ENCODE assay signal across 26 mouse cellular contexts in genomic region chr2:143715110-143715509, GRCm38 (mm10).
DNase-seq lines count a peak whose midpoint lies in the region; ATAC-seq and TF ChIP-seq lines count a peak whose summit lies in the region.
"Had no signal": no experiment of that assay in that cellular context is flagged by ENCODE, and none has a peak within 500 bp of the region (broad histone marks: within the 10 kb centered on the region; RNA-seq: fewer than 3 reads in every experiment).

No protein-coding gene starts in this region.

- intact Hi-C loops in heart, postnatal 36 days (cut with DNase I): no loop called here
- intact Hi-C loops in gastrocnemius, postnatal 36 days (cut with DNase I): no loop called here

- peaks cover 14% of the 10 kb centered on the region for H3K4me1 ChIP-seq in E14TG2a.4 (replicated peaks; ENCODE audit: low read depth, low read length)
- H3K4me1 ChIP-seq in intestine, embryonic 15.5 days (replicated peaks): no peaks in the 10 kb centered on the region
- H3K4me1 ChIP-seq: embryonic facial prominence, embryonic 12.5 days; embryonic facial prominence, embryonic 15.5 days; heart, embryonic 10.5 days; heart, embryonic 13.5 days; hindbrain, embryonic 12.5 days; hindbrain, embryonic 15.5 days had no signal

- H3K4me2 ChIP-seq in intestine, embryonic 15.5 days (replicated peaks): no peak overlapping the region
- H3K4me2 ChIP-seq: embryonic facial prominence, embryonic 12.5 days; embryonic facial prominence, embryonic 15.5 days; heart, embryonic 13.5 days; hindbrain, embryonic 12.5 days; hindbrain, embryonic 15.5 days had no signal

- H3K4me3 ChIP-seq in E14TG2a.4 (replicated peaks; ENCODE audit: low read length): no peak overlapping the region
- no peak overlapping the region for H3K4me3 ChIP-seq in intestine, embryonic 15.5 days (replicated peaks)
- H3K4me3 ChIP-seq: embryonic facial prominence, embryonic 12.5 days; embryonic facial prominence, embryonic 15.5 days; heart, adult 2 months; heart, embryonic 10.5 days; heart, embryonic 13.5 days; hindbrain, embryonic 12.5 days; hindbrain, embryonic 15.5 days had no signal

- no peak overlapping the region for H3K27ac ChIP-seq in intestine, embryonic 15.5 days
- H3K27ac ChIP-seq: embryonic facial prominence, embryonic 12.5 days; embryonic facial prominence, embryonic 15.5 days; heart, adult 2 months; heart, embryonic 10.5 days; heart, embryonic 13.5 days; hindbrain, embryonic 12.5 days; hindbrain, embryonic 15.5 days had no signal

- no peak overlapping the region for H3K9ac ChIP-seq in intestine, embryonic 15.5 days
- H3K9ac ChIP-seq: embryonic facial prominence, embryonic 12.5 days; embryonic facial prominence, embryonic 15.5 days; forebrain, postnatal 0 days; heart, embryonic 13.5 days; hindbrain, embryonic 12.5 days; hindbrain, embryonic 15.5 days had no signal

- 64% methylated on average over 4 of the region's 4 CpGs for WGBS in intestine, embryonic 15.5 days

- H3K27me3 ChIP-seq in E14TG2a.4 (ENCODE audit: insufficient read depth, low read length): no peaks in the 10 kb centered on the region
- H3K27me3 ChIP-seq in intestine, embryonic 15.5 days (replicated peaks): no peaks in the 10 kb centered on the region
- H3K27me3 ChIP-seq: embryonic facial prominence, embryonic 12.5 days; embryonic facial prominence, embryonic 15.5 days; heart, embryonic 13.5 days; hindbrain, embryonic 12.5 days; hindbrain, embryonic 15.5 days had no signal

- no peaks in the 10 kb centered on the region for H3K36me3 ChIP-seq in E14TG2a.4 (ENCODE audit: insufficient read depth, low read length)
- no peaks in the 10 kb centered on the region for H3K36me3 ChIP-seq in intestine, embryonic 15.5 days
- H3K36me3 ChIP-seq: embryonic facial prominence, embryonic 12.5 days; embryonic facial prominence, embryonic 15.5 days; heart, embryonic 10.5 days; heart, embryonic 13.5 days; hindbrain, embryonic 12.5 days; hindbrain, embryonic 15.5 days had no signal

- TF ChIP-seq CTCF in E14TG2a.4 (conservative IDR thresholded peaks at IDR 0.05; ENCODE audit: low read length): peak; percentile 65

- peaks cover 5% of the 10 kb centered on the region; the same call in 1 of the 2 replicates for H3K9me3 ChIP-seq in E14TG2a.4 (ENCODE audit: low read length)
- H3K9me3 ChIP-seq in intestine, embryonic 15.5 days: no peaks in the 10 kb centered on the region
- H3K9me3 ChIP-seq: embryonic facial prominence, embryonic 12.5 days; embryonic facial prominence, embryonic 15.5 days; heart, embryonic 10.5 days; heart, embryonic 13.5 days; hindbrain, embryonic 12.5 days; hindbrain, embryonic 15.5 days had no signal

- ATAC-seq in intestine, embryonic 15.5 days: no peak
- ATAC-seq: forebrain, embryonic 14.5 days; forebrain, postnatal 0 days had no signal

- DNase-seq in heart, adult 11 months: peak; percentile 36
- DNase-seq in heart, postnatal 36 days: no peak
- DNase-seq in ES-CJ7 (ENCODE audit: low read depth, low spot score) (peak; percentile 53), R1 (ENCODE audit: low read depth, low spot score) (peak; percentile 62)
- DNase-seq in gastrocnemius, postnatal 36 days: no peak
- DNase-seq: adrenal gland, adult 2 months; adrenal gland, postnatal 14 days; B cell, adult 2 months; cerebellum, adult 11-12 months; cerebellum, adult 9-10 months; cerebellum, postnatal 14 days; forebrain, postnatal 0 days; gastrocnemius, postnatal 10 days; heart, adult 2 months; heart, postnatal 14 days; kidney, adult 18-20 months; kidney, adult 9 months had no signal

Comparison
In these comparisons a context has a peak if more than half of its experiments do, and no peak if none do; other contexts are left out.
1. DNase-seq: peak in heart, adult 11 months (single experiment), ES-CJ7 (single experiment) and R1 (single experiment); none in heart, postnatal 36 days (0 of 2) and gastrocnemius, postnatal 36 days (0 of 2).